Mouse (Mus musculus) limb, embryonic 11.5 days (tissue): ENCODE data around the gene Zfp949. TPM values are rescaled to one million over a fixed set of nuclear protein-coding genes. Genes with fewer than 3 reads are reported as not detected.
A peak's percentile ranks its signal among the peaks of the same experiment; 100 is the strongest.
"Not testable (repeated sequence)": the region's sequence is repeated elsewhere in the genome, so short reads cannot be mapped to it uniquely, and the experiment has no call there.

Source experiments
- ATAC-seq: fragments of 200-750 bp; cut with Nextera tagmentation; 2 replicates; pipeline ENCODE4 v1.8.0; 2017; ENCODE audit warnings: low read depth; ENCODE audit not compliant: insufficient number of reproducible peaks, low FRiP score, low TSS enrichment
- DNase-seq: peaks from one replicate; pipeline ENCODE4 v3.0.0-alpha.2; 2015; ENCODE audit warnings: low spot score
- H3K27ac ChIP-seq: fragments of 300-500 bp; sonication (generic); replicated peaks from 2 replicates; pipeline ENCODE4 v1.5.1; 2014; ENCODE audit warnings: low read depth, mild to moderate bottlenecking, low read length
- H3K27me3 ChIP-seq: fragments of 300-500 bp; sonication (generic); 2 replicates; pipeline ENCODE4 v1.6.1; 2014; ENCODE audit warnings: mild to moderate bottlenecking, low read length, mixed read lengths; ENCODE audit not compliant: control insufficient read depth, insufficient read depth
- H3K36me3 ChIP-seq: fragments of 300-500 bp; sonication (generic); 2 replicates; pipeline ENCODE4 v1.6.1; 2014; ENCODE audit warnings: mild to moderate bottlenecking, low read length, moderate library complexity, mixed read lengths; ENCODE audit not compliant: control insufficient read depth, insufficient read depth
- H3K4me1 ChIP-seq: fragments of 300-500 bp; sonication (generic); 2 replicates; pipeline ENCODE4 v1.6.1; 2014; ENCODE audit warnings: low read length, mixed read lengths; ENCODE audit not compliant: control insufficient read depth, insufficient read depth
- H3K4me2 ChIP-seq: fragments of 300-500 bp; sonication (generic); 2 replicates; pipeline ENCODE4 v1.6.1; 2014; ENCODE audit warnings: low read depth, mild to moderate bottlenecking, moderate library complexity; ENCODE audit not compliant: severe bottlenecking
- H3K4me3 ChIP-seq: fragments of 300-500 bp; sonication (generic); 2 replicates; pipeline ENCODE4 v1.5.1; 2014; ENCODE audit warnings: low read depth, low read length
- H3K9ac ChIP-seq: fragments of 300-500 bp; sonication (generic); 2 replicates; pipeline ENCODE4 v1.6.1; 2014; ENCODE audit warnings: mild to moderate bottlenecking, low read length
- H3K9me3 ChIP-seq: fragments of 300-500 bp; sonication (generic); 2 replicates; pipeline ENCODE4 v1.6.1; 2016; ENCODE audit warnings: low read length; ENCODE audit not compliant: control insufficient read depth
- WGBS: fragments of 180-500 bp; shearing (Covaris S2); extraction: QIAGEN DNeasy Blood & Tissue Kit; methylation state at CpG from one replicate; pipeline ENCODE4 v1.1.7; 2014; 5-methylcytosine and 5-hydroxymethylcytosine counted together
- polyA plus RNA-seq: library from polyadenylated mRNA; unstranded; fragments of >200 nt; fragmentation: Nextera tagmentation; extraction: Ambion mirVana; gene quantifications from 2 replicates; pipeline ENCODE4 v1.2.1, GENCODE M21; 2014

Gene Zfp949
- polyA plus RNA-seq, 1 experiment from 2014 or later, result 9.0 TPM

DNA sequence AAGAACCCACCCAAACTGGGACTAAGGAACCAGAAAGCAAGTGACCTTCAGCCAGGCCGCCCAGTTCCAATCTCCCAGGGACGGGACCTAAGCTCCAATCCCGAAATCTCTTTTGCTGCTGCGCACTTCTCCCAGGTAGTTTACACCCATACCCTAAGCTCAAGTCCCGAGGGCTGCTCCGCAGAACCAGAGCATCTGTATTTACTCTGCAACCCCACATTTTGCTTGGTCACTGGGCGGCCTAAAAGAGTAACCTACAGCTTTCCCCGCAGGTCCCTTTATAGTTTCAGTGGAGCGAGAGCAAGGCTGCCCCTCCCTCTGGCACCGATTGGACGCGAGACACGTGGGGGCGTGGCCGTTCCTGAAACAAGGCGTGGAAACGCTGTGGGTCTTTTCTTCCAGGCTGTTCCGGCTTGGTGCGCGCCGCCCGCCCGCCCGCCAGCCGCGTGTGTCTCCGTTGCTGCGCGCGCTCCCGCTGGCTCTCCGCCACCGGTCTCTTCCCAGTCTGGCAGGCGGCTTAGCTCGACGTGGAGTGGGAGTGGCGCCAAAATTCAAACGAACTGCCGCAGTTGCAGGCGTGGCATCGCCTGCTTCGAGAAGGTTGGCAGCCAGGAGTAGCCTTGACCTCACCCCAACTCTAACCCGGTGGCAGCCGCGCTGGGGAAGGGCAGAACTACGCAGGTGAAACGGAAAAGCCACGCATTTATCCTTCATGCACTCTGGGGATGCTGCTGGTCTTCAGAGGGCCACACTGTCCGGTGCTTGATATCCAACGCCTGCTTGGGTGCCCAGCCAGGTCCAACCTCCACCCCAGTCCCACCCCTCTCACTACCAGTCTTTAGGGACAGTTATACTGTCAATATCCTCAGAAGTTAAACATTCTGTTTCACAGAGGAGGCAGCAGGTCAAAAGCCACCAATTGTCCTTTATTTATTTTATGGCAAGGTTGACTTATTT is 51.7 kb downstream of the Zfp949 start:
- not testable (repeated sequence) for H3K9me3 ChIP-seq, H3K4me1 ChIP-seq, H3K36me3 ChIP-seq, H3K27me3 ChIP-seq, H3K27ac ChIP-seq, H3K9ac ChIP-seq
- DNase-seq (peak; percentile 93), ATAC-seq (peak; percentile 98)
- Histone ChIP-seq H3K4me2 (peak overlapping the region; percentile 43), H3K4me3 (peak overlapping the region; percentile 30)
- under 1% methylated on average over 45 of the region's 50 CpGs for WGBS

Other genes starting within 250 kb of the Zfp949 start
- 2.6 and 3.6 TPM in 2 replicates for gene Nt5e, start 220.8 kb upstream of the Zfp949 start, polyA plus RNA-seq
- gene Snx14, start 109.1 kb upstream of the Zfp949 start, polyA plus RNA-seq, result 19.8 and 21.5 TPM in 2 replicates
- gene Gm20537, start 91.4 kb upstream of the Zfp949 start, polyA plus RNA-seq, result 0.61 and 1.0 TPM in 2 replicates
- 138 and 146 TPM in 2 replicates for gene Syncrip, start 65.4 kb upstream of the Zfp949 start, polyA plus RNA-seq
- gene Trim43a, start 32.9 kb downstream of the Zfp949 start, polyA plus RNA-seq, result not detected in 2 replicates
- gene Mthfsl, start 172.3 kb downstream of the Zfp949 start, polyA plus RNA-seq, result 27.5 and 29.6 TPM in 2 replicates
- not detected in 2 replicates for gene Bcl2a1d, start 183.9 kb downstream of the Zfp949 start, polyA plus RNA-seq